13 mouse cellular contexts compared by ENCODE assay signal in the genomic region with DNA sequence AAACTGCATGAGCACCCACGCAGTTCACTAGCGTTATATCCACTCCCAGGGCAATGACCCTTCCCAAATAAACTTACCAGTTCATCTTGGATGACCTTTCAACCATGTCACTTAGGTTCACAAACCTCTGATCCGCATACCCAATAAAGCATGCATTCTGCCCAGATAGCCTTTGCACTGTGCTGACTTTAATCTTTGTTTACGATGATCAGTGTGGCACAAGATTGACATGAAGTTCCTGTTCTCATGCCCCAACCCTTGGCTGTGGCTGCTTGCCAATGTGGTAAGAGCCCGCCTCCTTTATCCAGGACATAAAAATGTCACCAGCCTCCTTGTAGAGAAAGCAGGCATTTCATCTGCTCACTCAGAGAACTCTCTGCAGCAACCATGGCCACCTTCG. TPM values are rescaled to one million over a fixed set of nuclear protein-coding genes. Genes with fewer than 3 reads are reported as not detected.
DNase-seq lines count a peak whose midpoint lies in the region; ATAC-seq and TF ChIP-seq lines count a peak whose summit lies in the region.
"Had no signal": no experiment of that assay in that cellular context is flagged by ENCODE, and none has a peak within 500 bp of the region (broad histone marks: within the 10 kb centered on the region; RNA-seq: fewer than 3 reads in every experiment).

Akr1b7 (plus strand) TSS at position 312 of the 400 bp plus-strand sequence.

- WGBS in liver, adult 2 months: 11% methylated on average over 6 of the region's 6 CpGs
- WGBS in large intestine, adult 2 months: 18% methylated on average over 6 of the region's 6 CpGs
- 88% methylated on average over 6 of the region's 6 CpGs for WGBS in forebrain, embryonic 10.5 days

- H3K4me1 ChIP-seq in liver, adult 2 months (ENCODE audit: control insufficient read depth, insufficient read depth, low read length): peaks cover 8% of the 10 kb centered on the region
- no peaks in the 10 kb centered on the region for H3K4me1 ChIP-seq in forebrain, embryonic 10.5 days
- H3K4me1 ChIP-seq: hindbrain, embryonic 15.5 days; midbrain, embryonic 12.5 days had no signal

- H3K4me3 ChIP-seq in liver, adult 2 months (ENCODE audit: insufficient read depth, low read depth, low read length): no peak within 1 kb of the TSS
- H3K4me3 ChIP-seq in forebrain, embryonic 10.5 days: no peak within 1 kb of the TSS
- H3K4me3 ChIP-seq: hindbrain, embryonic 15.5 days; midbrain, embryonic 12.5 days had no signal

- H3K9me3 ChIP-seq in forebrain, embryonic 10.5 days: no peaks in the 10 kb centered on the region
- H3K9me3 ChIP-seq: hindbrain, embryonic 15.5 days; midbrain, embryonic 12.5 days had no signal

- TF ChIP-seq POLR2A in liver, adult 2 months (IDR thresholded peaks at IDR 0.05; ENCODE audit: extremely low read depth, insufficient read depth, low read length): no peak

- H3K27me3 ChIP-seq in liver, adult 2 months (ENCODE audit: control insufficient read depth, insufficient read depth, low read length): no peaks in the 10 kb centered on the region
- H3K27me3 ChIP-seq in forebrain, embryonic 10.5 days (ENCODE audit: poor library complexity, severe bottlenecking): no peaks in the 10 kb centered on the region
- H3K27me3 ChIP-seq: hindbrain, embryonic 15.5 days; midbrain, embryonic 12.5 days had no signal

- peak; percentile 46 to 53 for ATAC-seq in hematopoietic stem cell, adult 5-6 weeks (replicated peaks in 1 of 2; ENCODE audit: insufficient read depth in 1 of 2, low FRiP score in 2 of 2, low TSS enrichment in 1 of 2, low read depth in 1 of 2, poor library complexity in 2 of 2, severe bottlenecking in 2 of 2)
- ATAC-seq: activated CD4-positive, CD25-positive, alpha-beta regulatory T cell, adult 4 months had no signal

- no peak within 1 kb of the TSS for H3K9ac ChIP-seq in liver, adult 2 months (ENCODE audit: low read depth, low read length)
- H3K9ac ChIP-seq: hindbrain, embryonic 15.5 days; midbrain, embryonic 12.5 days had no signal

- H3K27ac ChIP-seq in liver, adult 2 months (replicated peaks; ENCODE audit: insufficient read depth, low read depth, low read length): no peak within 1 kb of the TSS
- no peak within 1 kb of the TSS for H3K27ac ChIP-seq in forebrain, embryonic 10.5 days
- H3K27ac ChIP-seq: hindbrain, embryonic 15.5 days; midbrain, embryonic 12.5 days had no signal

- DNase-seq in liver, adult 2 months (ENCODE audit: extremely low read depth, low read depth, low spot score): peak; percentile 98
- no peak for DNase-seq in liver
- DNase-seq in MEL-GATA-1-ER (ENCODE audit: extremely low read depth, low read depth): peak; percentile 6
- peak; percentile 89 for DNase-seq in large intestine, adult 2 months (ENCODE audit: low read depth, low spot score)
- no peak for DNase-seq in forebrain, embryonic 10.5 days (ENCODE audit: extremely low spot score, low spot score)
- no peak for DNase-seq in layer of hippocampus, postnatal 36 days
- DNase-seq in layer of hippocampus, adult 9-10 months (ENCODE audit: low spot score): no peak
- DNase-seq: gastrocnemius, postnatal 14 days had no signal

- H3K79me2 ChIP-seq in liver, adult 2 months (ENCODE audit: control insufficient read depth, insufficient read depth, low read length): no peaks in the 10 kb centered on the region

- no peak for TF ChIP-seq CTCF in liver, adult 2 months (IDR thresholded peaks at IDR 0.05; ENCODE audit: low read depth, low read length)

- no peaks in the 10 kb centered on the region for H3K36me3 ChIP-seq in liver, adult 2 months (ENCODE audit: control insufficient read depth, insufficient read depth, low read length)
- no peaks in the 10 kb centered on the region for H3K36me3 ChIP-seq in forebrain, embryonic 10.5 days (replicated peaks)
- H3K36me3 ChIP-seq: hindbrain, embryonic 15.5 days; midbrain, embryonic 12.5 days had no signal

RNA-seq across cellular contexts. Expression of gene Akr1b7, which starts in this region (rescaled TPM):
- 6.4 and 13.9 TPM in 2 replicates for total RNA-seq in liver, adult 2 months (2014; rRNA removed)
- 0.27 and 1.1 TPM in 2 replicates for polyA plus RNA-seq in liver, adult 2 months (2012; rRNA removed)
- total RNA-seq in hematopoietic stem cell, adult 5-6 weeks (2017): not detected in 2 replicates
- polyA plus RNA-seq in large intestine, adult 2 months (2012; rRNA removed): 24.0 and 30.8 TPM in 2 replicates
- 0.11 TPM in 1 of 2 replicates, not detected in the other for polyA plus RNA-seq in forebrain, embryonic 10.5 days (2016; fragmentation: Nextera tagmentation; extraction: Ambion mirVana)
- not detected for total RNA-seq in layer of hippocampus, postnatal 36 days (2021)
- total RNA-seq: gastrocnemius, postnatal 14 days; left cerebral cortex, postnatal 36 days had no signal
- polyA plus RNA-seq: activated CD4-positive, CD25-positive, alpha-beta regulatory T cell, adult 4 months; midbrain, embryonic 12.5 days had no signal

Comparison
In these comparisons a context has a peak if more than half of its experiments do, and no peak if none do; other contexts are left out.
1. RNA of gene Akr1b7 (polyA plus RNA-seq): 24.0 to 30.8 TPM in large intestine, adult 2 months; 0.27 to 1.1 TPM in liver, adult 2 months and 0.11 TPM in forebrain, embryonic 10.5 days; every median in the first group is over 10 times any median in the second.
2. DNase-seq: peak in liver, adult 2 months (single experiment), MEL-GATA-1-ER (single experiment) and large intestine, adult 2 months (single experiment); none in liver (single experiment), forebrain, embryonic 10.5 days (single experiment), layer of hippocampus, postnatal 36 days (0 of 2) and layer of hippocampus, adult 9-10 months (single experiment).
3. Peak in ATAC-seq in hematopoietic stem cell, adult 5-6 weeks; RNA of the gene not detected or under 1 TPM.